Mouse (Mus musculus) hindbrain, postnatal 0 days (tissue): ENCODE measurements around the gene Abhd6. TPM values are rescaled to one million over a fixed set of nuclear protein-coding genes. Genes with fewer than 3 reads are reported as not detected.
"Not testable (repeated sequence)": the region's sequence is repeated elsewhere in the genome, so short reads cannot be mapped to it uniquely, and the experiment has no call there.

ENCODE experiments used
- ATAC-seq: fragments of 200-750 bp; cut with Nextera tagmentation; 2 replicates; pipeline ENCODE4 v1.8.0; 2017; ENCODE audit warnings: mild to moderate bottlenecking, moderate TSS enrichment, moderate library complexity
- DNase-seq: peaks from one replicate; pipeline ENCODE4 v3.0.0-alpha.2; 2015; ENCODE audit warnings: low spot score
- H3K27ac ChIP-seq: fragments of 300-500 bp; sonication (generic); 2 replicates; pipeline ENCODE4 v1.5.1; 2014; ENCODE audit warnings: mild to moderate bottlenecking
- H3K27me3 ChIP-seq: fragments of 300-500 bp; sonication (generic); 2 replicates; pipeline ENCODE4 v1.6.1; 2014; ENCODE audit warnings: low read length, mixed read lengths; ENCODE audit not compliant: insufficient read depth
- H3K36me3 ChIP-seq: fragments of 300-500 bp; sonication (generic); 2 replicates; pipeline ENCODE4 v1.6.1; 2014; ENCODE audit warnings: low read length, mixed read lengths; ENCODE audit not compliant: insufficient read depth
- H3K4me1 ChIP-seq: fragments of 300-500 bp; sonication (generic); 2 replicates; pipeline ENCODE4 v1.6.1; 2014; ENCODE audit warnings: antibody characterized with exemption, low read length, mixed read lengths; ENCODE audit not compliant: insufficient read depth
- H3K4me2 ChIP-seq: fragments of 300-500 bp; sonication (generic); 2 replicates; pipeline ENCODE4 v1.6.1; 2014; ENCODE audit warnings: low read depth, mild to moderate bottlenecking, low read length, moderate library complexity, mixed read lengths
- H3K4me3 ChIP-seq: fragments of 300-500 bp; sonication (generic); 2 replicates; pipeline ENCODE4 v1.5.1; 2014; ENCODE audit warnings: low read length
- H3K9ac ChIP-seq: fragments of 300-500 bp; sonication (generic); replicated peaks from 2 replicates; pipeline ENCODE4 v1.6.1; 2014; ENCODE audit warnings: mild to moderate bottlenecking, low read length, moderate library complexity, mixed read lengths
- H3K9me3 ChIP-seq: fragments of 300-500 bp; sonication (generic); 2 replicates; pipeline ENCODE4 v1.6.1; 2016; ENCODE audit warnings: low read length, mixed read lengths
- CTCF ChIP-seq: IDR thresholded peaks from 2 replicates; pipeline ENCODE4 v1.5.1; 2016; ENCODE audit warnings: antibody characterized with exemption, control low read depth, low read depth
- WGBS: fragments of 180-500 bp; shearing (Covaris S2); extraction: QIAGEN DNeasy Blood & Tissue Kit; methylation state at CpG from one replicate; pipeline ENCODE4 v1.1.7; 2014; 5-methylcytosine and 5-hydroxymethylcytosine counted together
- polyA plus RNA-seq: library from polyadenylated mRNA; unstranded; fragments of >200 nt; fragmentation: Nextera tagmentation; extraction: Ambion mirVana; gene quantifications from 2 replicates; pipeline ENCODE4 v1.2.1, GENCODE M21; 2015
- total RNA-seq: library from RNA; depleted of rRNA; stranded (reverse); fragments of >200 nt; gene quantifications from 2 replicates; pipeline ENCODE4 v1.2.3, GENCODE M21; 2014

Abhd6 gene
- total and polyA plus RNA-seq, 2 experiments from 2014 or later, result 14.8 to 36.5 TPM

- peak; percentile 9 for DNase-seq
- Histone ChIP-seq H3K9ac (peak overlapping the region; percentile 52), H3K27ac (peak overlapping the region; percentile 74; the same call in 1 of the 2 replicates), H3K4me1 (0 out of 2 replicates have a peak, but pooled peaks cover 3% of the 10 kb centered on the region), H3K4me2 (peak overlapping the region; percentile 69), H3K36me3 (no peaks in the 10 kb centered on the region), H3K27me3 (peaks cover 8% of the 10 kb centered on the region; the same call in 1 of the 2 replicates), H3K4me3 (peak overlapping the region; percentile 63), H3K9me3 (no peaks in the 10 kb centered on the region)
- no peak for ATAC-seq
- no peak for TF ChIP-seq CTCF
- 27% methylated on average over 18 of the region's 18 CpGs for WGBS
Observed at GRCm38 (mm10) chr14:8003727-8004670, 1.3 kb downstream of the Abhd6 start.

DNA sequence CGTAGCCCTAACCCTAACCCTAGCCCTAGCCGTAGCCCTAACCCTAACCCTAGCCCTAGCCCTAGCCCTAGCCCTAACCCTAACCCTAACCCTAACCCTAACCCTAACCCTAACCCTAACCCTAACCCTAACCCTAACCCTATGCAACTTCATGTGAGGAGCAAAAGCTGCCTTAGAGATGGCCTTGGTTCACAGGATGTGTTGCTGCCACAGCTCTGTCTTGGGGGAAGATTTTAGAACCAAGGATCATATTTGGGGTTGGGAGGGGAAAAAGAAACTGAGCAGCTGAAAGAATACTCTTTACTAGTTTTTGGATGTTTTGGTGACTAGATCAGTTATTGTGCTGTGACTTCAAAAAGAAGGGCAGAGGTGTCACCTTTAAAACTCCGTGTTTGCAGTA, 3.4 kb downstream of the Abhd6 start:
- H3K4me2 ChIP-seq, H3K9ac ChIP-seq, H3K27ac ChIP-seq, H3K27me3 ChIP-seq, ATAC-seq, DNase-seq, H3K4me1 ChIP-seq, H3K4me3 ChIP-seq, H3K9me3 ChIP-seq, H3K36me3 ChIP-seq: not testable (repeated sequence)
- 61% methylated on average over 3 of the region's 3 CpGs for WGBS

- H3K4me3 ChIP-seq, result no peak overlapping the region
- no peaks in the 10 kb centered on the region for H3K36me3 ChIP-seq
- H3K4me1 ChIP-seq, result 0 out of 2 replicates have a peak, but pooled peaks cover 3% of the 10 kb centered on the region
- 0 out of 2 replicates have a peak, but pooled peaks cover under 1% of the 10 kb centered on the region for H3K27me3 ChIP-seq
- DNase-seq (no peak), ATAC-seq (no peak)
- no peak overlapping the region for H3K4me2 ChIP-seq
- no peak overlapping the region for H3K27ac ChIP-seq
- TF ChIP-seq CTCF, result no peak
- H3K9me3 ChIP-seq, result no peaks in the 10 kb centered on the region
- no peak overlapping the region for H3K9ac ChIP-seq
Observed at GRCm38 (mm10) chr14:8007084-8007483, 4.4 kb downstream of the Abhd6 start.

- no peaks in the 10 kb centered on the region for H3K36me3 ChIP-seq
- H3K4me3 ChIP-seq, result no peak overlapping the region
- no peaks in the 10 kb centered on the region for H3K27me3 ChIP-seq
- H3K9me3 ChIP-seq, result no peaks in the 10 kb centered on the region
- H3K9ac ChIP-seq, result no peak overlapping the region
- DNase-seq (no peak), ATAC-seq (no peak)
- WGBS, result 89% methylated on average over 2 of the region's 2 CpGs
- no peak for TF ChIP-seq CTCF
- no peak overlapping the region for H3K4me2 ChIP-seq
- no peak overlapping the region for H3K27ac ChIP-seq
- 0 out of 2 replicates have a peak, but pooled peaks cover 3% of the 10 kb centered on the region for H3K4me1 ChIP-seq
Observed at GRCm38 (mm10) chr14:8007486-8007885, 4.8 kb downstream of the Abhd6 start.

GRCm38 (mm10) chr14:8007923-8008322, 5.2 kb downstream of the Abhd6 start:
- no peaks in the 10 kb centered on the region for H3K36me3 ChIP-seq
- H3K4me2 ChIP-seq, result no peak overlapping the region
- WGBS, result 82% methylated on average over 10 of the region's 10 CpGs
- 0 out of 2 replicates have a peak, but pooled peaks cover 3% of the 10 kb centered on the region for H3K4me1 ChIP-seq
- DNase-seq (no peak), ATAC-seq (no peak)
- no peak for TF ChIP-seq CTCF
- no peak overlapping the region for H3K9ac ChIP-seq
- no peaks in the 10 kb centered on the region for H3K9me3 ChIP-seq
- no peak overlapping the region for H3K4me3 ChIP-seq
- H3K27ac ChIP-seq, result no peak overlapping the region
- H3K27me3 ChIP-seq, result no peaks in the 10 kb centered on the region

DNA sequence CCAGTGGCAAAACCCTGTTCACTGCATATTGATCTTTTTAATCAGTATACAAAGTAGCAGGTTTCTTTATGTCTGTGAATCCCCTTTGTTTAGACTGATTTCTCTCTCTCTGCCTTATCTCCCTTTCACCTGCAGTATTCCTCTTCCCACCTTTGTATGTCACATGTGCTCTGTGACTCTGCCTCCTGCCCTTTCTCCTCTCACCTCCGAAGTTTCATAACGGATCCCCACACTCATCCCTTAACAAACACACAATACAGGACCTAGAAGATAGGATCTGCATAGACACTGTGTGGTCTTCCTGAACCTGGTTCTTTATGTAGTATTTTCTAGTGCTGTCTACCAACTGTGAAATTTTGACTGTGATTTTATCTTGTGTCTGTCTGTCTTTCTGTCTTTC, 8.6 kb downstream of the Abhd6 start:
- WGBS, result 87% methylated on average over 2 of the region's 2 CpGs
- ATAC-seq, result no peak
- H3K27ac ChIP-seq, result no peak overlapping the region

DNA sequence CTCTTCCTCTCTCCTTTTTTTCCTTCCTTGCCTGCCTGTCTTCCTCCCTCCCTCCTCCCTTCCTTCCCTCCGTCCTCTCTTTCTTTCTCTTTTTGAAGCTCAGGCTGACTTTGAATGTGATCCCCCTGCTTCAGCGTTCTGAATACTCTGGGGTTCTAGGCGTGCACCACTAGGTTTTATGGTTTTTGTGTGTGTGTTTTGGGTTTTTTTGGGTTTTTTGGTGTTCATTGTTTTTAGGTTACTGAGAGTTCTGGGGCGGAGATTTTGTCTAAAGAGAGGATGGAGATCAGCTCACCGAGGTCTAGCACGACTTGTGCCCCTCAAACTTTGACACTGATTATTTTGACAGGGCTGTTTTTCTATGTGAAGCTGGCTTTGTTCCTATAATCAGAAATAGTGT, 9.2 kb downstream of the Abhd6 start:
- Histone ChIP-seq H3K27ac (no peak overlapping the region), H3K9ac (no peak overlapping the region), H3K4me1 (no peaks in the 10 kb centered on the region), H3K4me3 (no peak overlapping the region), H3K4me2 (no peak overlapping the region), H3K27me3 (no peaks in the 10 kb centered on the region), H3K9me3 (no peaks in the 10 kb centered on the region), H3K36me3 (no peaks in the 10 kb centered on the region)
- DNase-seq, result no peak
- no peak for TF ChIP-seq CTCF
- WGBS, result 83% methylated on average over 6 of the region's 6 CpGs
- no peak for ATAC-seq

More for the DNA sequence above, 8.6 kb downstream of the Abhd6 start:
- no peaks in the 10 kb centered on the region for H3K36me3 ChIP-seq
- H3K27me3 ChIP-seq, result no peaks in the 10 kb centered on the region
- no peaks in the 10 kb centered on the region for H3K4me1 ChIP-seq
- no peak overlapping the region for H3K4me3 ChIP-seq
- no peak overlapping the region for H3K4me2 ChIP-seq
- no peak for DNase-seq
- TF ChIP-seq CTCF, result no peak
- no peaks in the 10 kb centered on the region for H3K9me3 ChIP-seq
- H3K9ac ChIP-seq, result no peak overlapping the region
